Mouse (Mus musculus) CD4-positive, CD25-positive, alpha-beta regulatory T cell, adult 2 months (primary cell): ENCODE measurements around the gene Araf.

ENCODE experiments used
- DNase-seq: peaks from one replicate; pipeline ENCODE4 v3.0.0-alpha.2; 2012; ENCODE audit warnings: low read depth, low spot score

Gene Araf

DNA sequence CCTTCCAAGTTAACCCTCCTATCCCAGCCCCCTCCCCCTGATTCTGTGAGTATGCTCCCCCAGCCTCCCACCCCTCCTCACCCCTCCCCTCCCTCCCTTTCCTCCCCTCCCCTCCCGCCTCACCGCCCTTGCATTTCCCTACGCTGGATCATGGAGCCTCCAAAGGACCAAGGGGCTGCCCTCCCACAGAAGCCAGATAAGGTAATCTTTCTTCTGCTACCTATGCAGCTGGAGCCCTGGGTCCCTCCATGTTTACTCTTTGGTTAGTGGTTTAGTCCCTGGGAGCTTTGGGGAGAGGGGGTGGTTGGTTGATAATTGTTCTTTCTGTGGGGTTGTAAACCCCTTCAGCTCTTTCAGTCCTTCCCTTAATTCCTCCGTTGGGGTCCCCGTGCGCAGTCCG, at the start of gene Araf:
Araf (plus strand) TSS at position 134 of the 400 bp plus-strand sequence.
- no peak for DNase-seq

DNA sequence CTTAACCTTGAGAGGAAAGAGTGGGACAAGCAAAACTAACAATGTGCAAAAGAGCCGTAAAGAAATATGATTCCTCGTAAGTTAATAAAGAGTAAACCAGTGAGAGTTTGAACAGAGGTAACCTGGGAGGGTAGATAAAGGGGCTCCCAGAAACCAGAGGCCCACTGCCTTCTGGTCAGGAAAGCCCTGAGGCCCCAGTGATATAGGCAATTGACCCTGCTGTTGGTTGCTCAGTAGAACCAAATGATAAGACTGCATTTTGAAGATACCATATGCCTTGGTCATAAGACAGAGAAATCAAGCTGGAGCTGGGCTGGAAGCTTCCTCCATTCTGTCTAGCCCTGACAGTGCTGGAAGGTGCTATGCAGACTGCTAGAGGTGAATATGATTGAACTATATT, 48.8 kb upstream of the Araf start:
- no peak for DNase-seq

DNA sequence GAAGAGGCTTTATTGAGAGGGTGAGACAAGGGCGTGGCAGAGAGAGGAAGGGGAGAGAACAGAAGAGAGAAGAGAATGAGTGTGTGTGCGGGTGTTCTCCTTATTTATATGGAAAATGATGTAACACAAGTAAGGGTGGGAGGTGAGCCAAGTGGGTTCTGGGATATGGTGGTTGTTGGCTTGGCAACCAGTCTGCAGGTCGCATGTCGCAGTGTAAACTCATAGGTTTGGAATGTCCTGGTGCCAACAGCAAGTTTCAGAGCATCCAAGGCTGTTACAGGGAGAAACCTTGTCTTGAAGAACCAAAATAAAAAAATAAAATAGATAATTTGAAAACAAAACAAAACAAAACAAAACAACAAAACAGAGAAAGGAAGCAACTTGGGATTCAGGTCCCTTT, 36.4 kb upstream of the Araf start:
- no peak for DNase-seq

DNA sequence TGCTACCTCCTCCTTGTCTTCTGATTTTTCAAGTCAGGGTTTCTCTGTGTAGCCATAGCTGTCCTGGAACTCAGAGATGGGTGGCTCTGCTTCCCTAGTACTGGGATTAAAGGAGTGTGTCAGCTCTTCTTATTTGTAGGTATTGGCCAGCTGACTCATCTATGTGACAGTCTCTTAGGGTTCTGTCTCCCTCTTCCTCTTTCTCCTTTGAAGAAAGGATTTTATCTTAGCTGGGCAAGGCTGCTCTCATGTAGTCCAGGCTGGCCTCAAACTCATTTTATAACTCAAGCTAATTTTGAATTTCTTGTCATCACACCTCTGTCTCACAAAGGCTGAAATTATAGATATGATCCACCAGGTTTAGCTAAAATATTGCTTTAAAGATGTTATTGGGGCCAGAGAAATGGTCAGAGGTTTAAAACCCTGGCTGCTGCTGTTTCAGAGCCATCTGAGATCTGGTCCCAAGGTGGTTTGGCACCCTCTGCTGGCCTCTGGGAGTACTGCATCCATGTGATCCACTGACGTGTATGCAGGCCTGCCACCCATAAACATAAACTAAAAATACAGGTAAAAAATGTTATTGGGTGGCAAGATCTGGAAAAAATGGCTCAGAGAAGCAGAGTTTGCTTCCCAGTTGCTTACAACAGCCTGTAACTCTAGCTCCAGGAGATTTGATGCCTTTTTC, 26.8 kb upstream of the Araf start:
- peak; percentile 90 for DNase-seq

DNA sequence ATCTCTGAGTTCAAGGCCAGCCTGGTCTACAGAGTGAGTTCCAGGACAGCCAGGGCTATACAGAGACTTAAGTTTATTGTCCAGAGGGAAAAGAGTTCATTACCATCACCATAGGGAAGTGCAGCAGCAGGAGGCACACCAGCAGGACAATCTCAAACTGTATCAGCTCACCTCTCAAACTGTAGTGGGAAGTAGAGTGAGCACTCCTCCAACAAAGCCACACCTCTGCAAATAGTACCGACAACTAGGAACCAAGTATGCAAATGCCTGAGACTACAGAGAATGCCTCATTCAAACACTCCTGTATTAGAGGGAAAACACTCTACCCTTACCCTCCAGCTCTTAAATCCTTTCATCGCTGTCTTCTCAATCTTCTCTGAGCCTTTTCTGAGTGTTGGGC, 25.9 kb upstream of the Araf start:
- DNase-seq, result peak; percentile 15

DNA sequence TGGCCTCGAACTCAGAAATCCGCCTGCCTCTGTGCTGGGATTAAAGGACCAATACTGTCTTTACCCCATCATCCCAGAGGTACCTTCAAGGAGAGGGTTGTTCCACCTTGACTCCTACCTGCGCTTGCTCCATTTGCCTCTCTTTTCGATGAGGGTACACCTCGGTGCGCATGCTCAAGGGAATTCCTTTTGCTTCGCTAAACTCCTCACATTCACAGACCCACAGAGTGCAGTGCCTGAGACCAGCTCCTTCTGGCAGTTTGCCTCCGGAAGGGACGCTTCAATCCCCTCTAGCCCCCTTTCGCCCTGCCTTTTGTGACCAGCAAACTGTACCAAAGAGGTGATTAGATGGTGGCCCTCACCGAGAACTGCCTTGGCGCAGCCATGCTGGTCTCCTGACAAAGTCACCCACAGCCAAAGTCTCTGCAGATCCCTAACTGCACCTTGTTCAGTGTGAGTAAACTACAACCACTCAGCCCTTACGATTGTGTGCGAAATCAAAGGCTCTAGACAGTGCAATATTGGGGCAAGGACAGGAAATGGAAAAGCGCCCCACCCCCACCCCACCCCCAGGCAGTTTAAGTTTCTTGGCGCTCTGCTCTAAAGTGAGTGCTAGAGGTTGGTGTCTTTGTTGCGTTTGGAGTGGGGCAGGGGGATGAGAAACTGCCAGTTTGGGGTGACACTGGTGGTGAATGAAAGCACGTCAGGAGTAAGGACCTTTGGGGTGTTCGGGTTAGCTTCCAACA, 22.2 kb upstream of the Araf start:
- peak; percentile 41 for DNase-seq

DNA sequence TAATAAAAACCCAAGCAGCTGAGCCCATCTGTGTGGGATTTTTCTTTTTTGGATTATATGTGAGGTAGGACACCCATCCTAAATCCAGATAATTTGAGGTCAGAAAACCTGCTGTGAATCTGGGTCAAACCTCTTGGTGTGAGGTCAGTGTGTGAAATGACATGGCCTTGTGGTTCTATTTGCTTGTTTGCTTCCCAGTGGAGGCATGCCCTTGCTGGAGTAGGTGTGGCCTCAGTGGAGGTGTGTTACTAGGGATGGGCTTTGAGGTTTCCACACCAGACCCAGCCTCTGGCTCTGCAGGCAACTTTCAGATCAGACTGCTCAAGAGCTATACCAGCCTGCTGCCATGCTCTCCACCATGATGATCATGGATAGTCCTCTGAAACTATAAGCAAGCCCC, 20.0 kb upstream of the Araf start:
- DNase-seq, result no peak

DNA sequence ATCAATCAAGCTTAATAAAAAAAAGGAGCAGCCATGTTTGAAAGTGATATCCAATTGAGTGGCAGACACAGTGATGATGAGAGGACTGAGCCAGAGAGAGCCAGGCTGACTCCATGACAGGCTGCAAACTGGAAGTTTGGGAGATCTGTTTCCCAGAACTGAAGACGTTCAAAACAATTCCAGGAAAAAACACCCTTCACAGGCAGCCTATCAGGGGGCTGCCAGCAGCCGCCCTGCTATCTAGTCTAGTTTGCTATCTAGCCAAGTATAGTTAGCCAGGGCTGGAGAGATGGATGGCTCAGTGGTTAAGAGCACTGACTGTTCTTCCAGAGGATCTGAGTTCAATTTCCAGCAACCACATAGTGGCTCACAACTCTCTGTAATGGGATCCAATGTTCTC, 10.3 kb upstream of the Araf start:
- DNase-seq, result no peak

DNA sequence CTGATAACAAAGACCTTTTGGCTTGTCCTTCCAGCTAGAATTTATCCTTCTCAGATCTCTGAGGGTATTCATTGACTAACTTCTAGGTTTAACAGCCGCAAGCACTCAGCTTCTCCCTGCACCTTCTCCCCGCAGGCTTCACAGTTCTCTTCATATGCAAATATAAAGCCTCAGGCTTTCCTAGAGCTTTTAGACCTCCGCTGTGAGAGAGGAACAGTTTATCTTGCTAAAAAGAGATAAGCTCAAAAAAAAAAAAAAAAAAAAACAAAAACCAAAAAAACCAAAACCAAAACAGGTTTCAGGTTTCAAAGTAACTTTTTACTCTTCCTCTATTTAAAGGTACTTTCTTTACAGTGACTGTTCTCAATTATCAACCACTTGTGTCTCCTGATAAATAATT, 5.2 kb upstream of the Araf start:
- DNase-seq, result no peak

DNA sequence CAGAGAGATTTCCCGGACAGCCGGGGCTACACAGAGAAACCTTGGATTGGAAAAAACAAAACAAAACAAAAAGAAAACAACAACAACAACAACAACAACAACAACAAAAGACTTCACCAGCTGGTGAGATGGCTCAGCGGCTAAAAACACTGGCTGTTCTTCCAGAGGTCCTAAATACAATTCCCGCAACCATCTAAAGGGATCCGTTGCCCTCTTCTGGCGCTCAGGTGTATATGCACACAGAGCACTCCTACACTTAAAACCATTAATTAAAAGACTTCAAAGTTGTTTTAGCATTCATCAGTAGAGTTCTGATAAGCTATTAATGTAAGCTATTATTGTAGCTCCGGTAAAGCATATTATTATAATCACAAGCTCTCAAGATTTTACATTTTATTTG, 4.4 kb upstream of the Araf start:
- peak; percentile 46 for DNase-seq

DNA sequence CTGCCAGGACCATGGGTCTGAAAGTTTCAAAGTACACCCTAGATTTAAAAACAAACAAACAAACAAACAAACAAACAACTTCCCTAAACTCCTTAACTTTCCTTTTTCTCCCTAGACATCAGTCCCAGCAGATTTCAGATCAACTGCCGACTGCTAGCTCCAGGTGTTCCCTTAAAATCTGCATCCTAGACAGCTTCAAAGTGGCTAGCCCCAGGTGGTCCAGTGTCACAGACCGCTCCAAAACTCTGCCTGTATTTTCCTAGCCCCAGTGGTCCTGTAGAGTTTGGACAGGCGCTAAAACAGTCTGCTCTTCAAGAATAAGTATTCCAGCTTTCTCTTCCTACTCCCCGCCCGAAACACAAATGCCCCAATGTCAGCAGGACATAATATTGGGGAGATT, 3.4 kb upstream of the Araf start:
- DNase-seq, result no peak

DNA sequence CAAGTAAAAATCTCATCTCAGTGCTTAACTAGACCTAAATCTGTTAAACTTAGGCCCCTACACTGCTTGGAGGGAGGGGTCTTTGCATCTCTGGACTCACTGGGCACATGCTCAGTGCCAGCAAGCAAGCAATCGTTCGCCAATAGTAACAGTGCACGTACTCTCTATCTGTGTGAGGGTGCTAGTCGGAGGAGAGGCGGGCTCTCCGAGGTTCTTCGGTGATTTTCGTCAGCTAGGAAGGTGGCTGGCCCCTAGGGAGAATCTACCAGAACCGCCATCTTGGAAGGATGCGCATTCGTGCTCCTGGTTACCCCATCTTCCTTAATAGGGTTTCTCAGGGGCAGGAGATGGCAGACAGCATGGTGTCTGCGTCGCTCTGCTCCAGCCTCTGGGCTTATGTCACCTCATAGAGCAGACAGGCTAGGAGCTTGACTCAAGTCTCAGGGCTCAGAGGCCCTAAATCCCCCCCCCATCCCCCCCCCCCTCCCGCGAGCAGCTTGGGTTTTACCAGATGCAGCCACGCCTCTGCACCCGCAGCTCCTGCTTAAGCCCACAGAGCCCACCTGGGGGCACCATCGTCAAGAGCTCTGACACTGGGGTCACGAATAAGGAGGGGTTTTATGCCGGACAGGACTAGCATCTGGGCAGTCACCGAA, 655 bp downstream of the Araf start:
- DNase-seq, result peak; percentile 87

DNA sequence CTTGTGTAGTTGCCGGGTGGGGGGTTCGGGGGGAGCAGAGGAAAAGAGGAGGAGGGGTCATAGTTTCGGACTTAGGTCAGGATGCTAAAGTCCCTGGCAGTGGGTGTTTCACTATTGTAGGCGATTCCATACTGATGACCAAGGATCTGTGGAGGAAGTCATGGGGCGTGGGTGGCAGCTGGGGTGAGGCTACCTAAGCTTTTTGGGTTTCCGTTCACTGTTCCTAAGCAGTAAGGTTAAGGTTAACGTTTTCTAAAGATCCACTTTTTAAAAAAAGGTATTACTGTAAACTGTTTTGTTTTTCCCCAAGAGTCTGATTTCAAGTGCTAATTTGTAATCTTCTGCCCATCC, 1.2 kb downstream of the Araf start:
- DNase-seq, result no peak

DNA sequence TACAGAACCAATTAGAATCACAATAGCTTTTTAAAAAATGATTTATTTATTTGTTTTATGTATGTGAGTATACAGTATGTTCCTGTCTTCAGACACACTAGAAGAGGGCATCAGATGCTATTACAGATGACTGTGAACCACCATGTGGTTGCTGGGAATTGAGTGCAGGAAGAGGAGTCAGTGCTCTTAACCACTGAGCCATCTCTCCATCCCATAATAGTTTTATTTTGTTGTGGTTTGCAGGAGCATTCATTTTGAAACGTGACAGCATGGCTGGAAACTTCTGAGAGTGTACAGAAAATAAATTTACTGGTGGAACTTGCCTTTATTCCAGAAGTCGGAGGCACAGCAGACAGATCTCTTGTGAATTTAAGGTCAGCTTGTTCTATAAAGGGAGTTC, 3.8 kb downstream of the Araf start:
- peak; percentile 22 for DNase-seq

DNA sequence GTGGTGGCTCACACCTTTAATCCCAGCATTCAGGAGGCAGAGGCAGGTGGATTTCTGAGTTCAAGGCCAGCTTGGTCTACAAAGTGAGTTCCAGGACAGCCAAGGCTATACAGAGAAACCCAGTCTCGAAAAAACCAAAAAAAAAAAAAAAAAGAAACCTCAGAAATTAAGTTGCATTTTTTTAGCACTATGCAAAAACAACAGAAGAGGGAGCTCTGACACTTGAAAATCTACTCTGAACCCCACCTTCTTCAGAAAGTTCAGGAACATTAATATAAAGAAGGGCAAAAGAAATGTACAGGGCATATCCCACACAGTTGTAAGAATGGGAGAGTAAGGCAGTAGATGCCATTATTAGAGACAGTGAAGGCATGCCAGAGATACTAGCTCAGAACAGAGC, 6.7 kb downstream of the Araf start:
- peak; percentile 56 for DNase-seq

DNA sequence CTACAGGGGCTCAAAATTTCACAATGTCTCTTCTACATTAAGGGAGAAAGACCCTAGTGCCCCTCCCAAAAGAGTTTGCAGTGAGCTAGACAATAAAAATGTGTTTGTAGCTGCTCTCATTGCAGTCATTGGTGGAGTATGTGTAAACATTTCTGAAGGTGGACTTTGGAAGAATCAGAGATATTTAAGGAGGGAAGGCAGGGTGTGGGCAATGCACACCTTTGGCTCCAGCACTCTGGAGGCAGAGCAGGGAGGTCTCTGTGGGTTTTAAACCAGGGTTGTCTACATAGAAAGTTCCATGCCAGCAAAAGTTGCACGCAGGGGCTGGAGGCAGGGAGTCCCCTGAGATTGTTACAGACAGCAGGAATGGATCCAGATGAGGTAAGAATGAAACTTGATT, 8.7 kb downstream of the Araf start:
- DNase-seq, result no peak

DNA sequence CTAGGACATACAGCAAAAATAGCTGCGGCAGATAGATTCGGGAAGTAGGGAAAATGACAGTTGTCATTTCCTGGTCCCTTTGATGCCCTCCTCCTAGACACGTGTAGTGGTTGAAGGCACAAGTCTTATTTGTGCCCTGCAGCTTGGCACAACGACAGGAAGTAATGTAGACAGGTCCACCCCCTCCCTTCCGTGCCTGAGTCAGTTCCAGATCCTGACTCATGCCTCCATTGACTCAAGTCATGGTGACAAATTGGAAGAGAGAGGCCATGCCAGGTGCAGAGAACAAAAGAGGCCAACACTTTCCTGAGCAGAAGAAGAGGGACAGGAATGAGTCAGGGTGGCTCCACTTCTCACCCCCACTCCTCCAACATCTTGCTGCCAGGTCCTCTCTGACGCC, 19.4 kb downstream of the Araf start:
- DNase-seq, result peak; percentile 73

DNA sequence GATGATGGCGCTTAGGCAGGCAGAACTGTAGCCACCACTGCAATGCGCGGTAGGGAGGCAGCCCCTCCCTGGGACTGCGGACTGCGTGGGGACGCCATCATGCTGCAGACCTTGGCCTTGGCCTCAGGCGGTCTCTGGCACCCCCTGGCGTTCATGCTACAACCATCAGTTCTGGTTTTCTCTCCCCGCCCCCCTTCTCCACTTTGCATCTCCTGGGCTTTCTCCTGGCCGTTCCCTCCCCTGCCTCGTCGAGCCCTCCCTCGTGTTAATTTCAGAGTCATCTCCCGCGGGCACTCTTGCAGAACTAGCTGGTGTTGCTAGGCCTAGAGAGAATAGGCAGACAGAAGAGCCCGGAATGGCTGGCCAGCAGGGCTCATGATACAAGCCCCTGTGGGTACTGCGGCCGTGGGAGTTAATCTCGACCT, 21.6 kb downstream of the Araf start:
- DNase-seq, result peak; percentile 92

DNA sequence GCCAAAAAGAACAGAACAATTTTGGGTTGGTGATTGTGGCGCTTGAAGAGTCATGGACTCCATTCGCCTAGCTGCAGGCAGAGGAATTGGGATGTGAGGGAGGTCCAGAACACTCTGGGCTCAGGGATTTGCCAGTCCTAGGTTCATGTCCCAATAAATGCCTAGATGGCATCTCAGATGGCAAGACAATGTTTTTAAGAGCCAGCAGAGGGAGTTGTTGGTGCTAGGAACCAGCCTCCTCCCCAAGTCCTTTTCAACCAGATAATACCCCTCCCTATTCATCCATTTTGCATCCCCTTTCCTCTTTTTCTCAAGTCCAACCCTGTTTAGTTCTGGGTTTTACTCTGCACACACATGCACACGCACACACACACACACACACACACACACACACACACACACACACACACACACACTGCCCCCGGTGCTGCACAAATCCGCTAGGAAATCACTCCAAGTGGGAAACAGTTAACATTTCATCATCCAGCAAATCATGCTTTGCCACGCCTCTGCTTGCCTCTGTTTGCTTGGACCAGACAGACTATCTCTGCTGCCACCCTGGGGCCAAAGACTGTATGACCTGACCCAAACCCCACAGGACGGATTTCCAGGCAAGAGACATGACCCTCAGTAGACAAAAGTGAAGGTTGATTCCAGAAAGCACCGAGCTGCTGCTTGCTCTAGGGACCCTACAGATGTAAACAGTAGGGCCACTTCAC, 22.3 kb downstream of the Araf start:
- peak; percentile 73 for DNase-seq

DNA sequence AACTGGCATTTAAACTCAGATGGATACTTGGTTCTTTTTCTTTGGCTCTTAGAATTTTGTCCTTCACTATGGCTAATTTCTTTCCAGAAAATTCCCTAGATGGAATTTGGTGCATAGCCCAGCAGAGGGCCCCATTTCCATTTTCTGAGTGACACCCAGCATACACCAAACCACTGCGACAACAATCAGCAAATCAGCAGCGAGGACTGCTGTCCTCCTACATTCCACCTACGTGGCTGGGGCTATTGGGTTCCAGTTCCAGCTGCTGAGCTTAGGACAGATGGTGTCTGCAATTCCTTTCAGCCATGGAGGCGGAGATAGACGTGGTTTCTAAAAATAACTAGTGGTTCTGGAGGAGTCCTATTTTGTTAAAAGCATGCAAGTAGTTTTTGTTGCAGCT, 31.3 kb downstream of the Araf start:
- DNase-seq, result no peak

DNA sequence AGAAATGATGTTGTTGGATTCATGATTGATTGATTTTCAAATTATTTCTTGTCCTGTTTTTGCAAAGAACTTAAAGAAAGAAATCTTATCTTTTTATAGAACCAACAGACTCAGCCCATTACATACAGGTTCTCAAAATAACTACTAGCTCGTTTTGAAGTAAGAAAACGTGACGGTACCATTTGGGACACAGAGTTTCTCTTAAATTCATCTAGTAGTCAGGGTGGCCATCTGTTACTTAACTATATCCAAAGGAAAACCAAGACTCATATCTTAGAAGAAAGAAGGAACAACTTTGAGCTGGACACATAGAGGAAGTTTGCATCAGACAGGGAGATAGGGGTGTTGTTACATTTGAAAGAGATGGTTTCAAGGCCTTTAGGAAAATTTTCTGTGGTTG, 49.6 kb downstream of the Araf start:
- DNase-seq, result no peak

DNA sequence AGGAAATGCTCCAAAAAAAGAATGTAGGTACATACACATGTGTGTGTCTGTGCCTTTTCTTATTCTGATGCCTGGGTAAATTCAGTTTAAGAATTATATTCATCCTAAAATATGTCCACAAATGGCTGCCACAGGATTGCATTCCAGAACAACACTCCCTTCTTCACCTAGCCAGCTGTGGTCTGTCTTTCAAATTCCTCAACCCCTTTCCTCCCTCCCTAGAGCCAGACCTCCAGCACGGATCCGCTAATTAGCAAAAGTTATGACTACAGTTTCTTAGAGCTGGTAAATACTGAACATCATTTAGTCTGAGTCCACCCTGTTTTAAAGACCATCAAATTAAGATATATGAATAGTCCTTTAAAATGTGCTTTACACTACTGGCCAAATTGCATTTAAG, 50.2 kb downstream of the Araf start:
- no peak for DNase-seq
